Mouse (Mus musculus) layer of hippocampus, postnatal 36 days (tissue): ENCODE measurements around the gene Mrpl49. TPM values are rescaled to one million over a fixed set of nuclear protein-coding genes. Genes with fewer than 3 reads are reported as not detected.

Experiments used
- DNase-seq, 2 experiments: peaks; one replicate each; pipeline ENCODE4 v3.0.0; 2022
- microRNA-seq, 2 experiments: library from miRNA; unstranded; fragments of <30 nt; microRNA quantifications; one replicate each; pipeline ENCODE4 v1.2.0; 2021
- total RNA-seq, 2 experiments: library from RNA; stranded (reverse); gene quantifications; 2 replicates each; pipeline ENCODE4 v1.2.3; 2021

Mrpl49 gene
- total RNA-seq, 2 experiments from 2014 or later = 46.8 to 47.9 TPM

DNA sequence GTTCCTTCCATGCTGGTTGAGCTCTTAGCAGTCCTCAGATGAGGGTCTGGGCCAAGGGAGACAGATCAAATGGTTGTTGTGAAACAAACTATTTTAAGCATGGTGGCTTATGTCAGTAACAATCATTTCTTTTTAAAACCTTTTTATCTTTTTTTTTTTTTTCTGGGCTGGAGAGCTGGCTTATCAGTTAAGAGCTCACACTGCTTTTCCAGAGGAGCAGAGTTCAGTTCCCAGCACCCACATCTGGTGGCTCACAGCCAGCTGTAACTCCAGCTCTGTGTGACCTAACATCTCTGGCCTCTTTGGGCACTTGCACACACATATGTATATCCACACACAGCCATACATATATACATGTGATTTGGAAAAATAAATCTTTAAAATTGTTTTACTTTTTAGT lies 19.9 kb downstream of the Mrpl49 start:
- no peak for DNase-seq

DNA sequence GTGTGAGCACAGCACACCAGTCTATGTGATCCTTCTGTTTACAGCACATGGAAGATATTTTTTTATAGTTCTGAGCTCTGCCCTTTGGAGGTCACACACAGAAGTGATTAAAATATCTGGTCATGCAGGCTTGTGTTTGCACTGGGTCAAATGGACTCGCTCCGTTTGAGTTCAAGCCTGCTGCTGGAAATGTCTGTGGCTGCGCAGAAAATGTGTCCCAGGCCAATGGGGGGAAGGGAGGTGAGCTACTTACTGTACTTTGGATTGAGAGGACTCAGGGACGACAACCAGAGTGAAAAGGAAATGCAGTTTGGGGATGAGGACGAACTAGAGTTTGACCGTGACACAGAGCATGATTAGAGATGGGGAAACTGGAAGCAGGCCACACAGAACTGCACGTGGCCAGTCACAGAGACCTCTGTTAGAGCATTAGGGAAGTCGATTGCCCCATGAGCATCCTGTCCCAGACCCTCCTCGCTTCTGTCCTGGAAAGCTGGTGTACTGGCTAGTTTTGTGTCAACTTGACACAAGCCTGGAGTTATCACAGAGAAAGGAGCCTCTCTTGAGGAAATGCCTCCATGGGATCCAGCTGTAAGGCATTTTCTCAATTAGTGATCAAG lies 21.5 kb downstream of the Mrpl49 start:
- no peak for DNase-seq

DNA sequence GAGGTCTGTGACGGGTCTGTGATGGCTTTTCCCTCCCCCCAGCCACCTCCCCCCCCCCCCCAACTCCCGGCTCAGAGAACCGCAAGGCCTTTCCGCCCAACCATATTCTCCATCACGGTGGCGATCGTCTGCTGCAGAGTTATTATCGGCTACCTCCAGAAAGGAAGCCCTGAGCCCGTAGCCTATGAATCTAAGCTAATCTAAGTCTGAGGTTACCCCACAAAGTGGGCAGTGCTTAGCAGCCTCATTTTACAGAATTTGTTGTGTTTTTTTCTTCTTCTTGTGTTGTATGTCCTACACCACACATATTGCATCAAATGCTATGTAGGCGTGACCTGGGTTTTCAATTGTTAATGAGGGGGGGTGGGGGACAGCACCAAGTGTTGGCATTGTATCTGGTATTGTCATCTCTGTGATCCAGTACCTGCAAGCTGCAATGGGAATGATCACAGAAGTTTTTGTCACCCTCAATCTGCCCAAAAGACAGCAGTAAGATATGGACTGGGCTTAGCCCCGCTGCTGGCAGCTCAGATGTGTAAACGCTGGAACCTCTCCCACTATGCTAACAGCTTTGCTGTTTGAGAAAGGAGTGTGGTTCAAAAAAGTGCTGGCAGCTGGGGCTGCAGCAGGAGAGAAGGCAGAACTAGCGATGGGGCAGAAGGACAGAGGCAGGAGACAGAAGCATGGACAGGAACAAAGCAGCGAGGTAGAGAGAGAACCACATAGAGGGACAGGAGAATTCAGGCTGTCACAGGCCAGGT lies 26.9 kb downstream of the Mrpl49 start:
- no peak for DNase-seq

DNA sequence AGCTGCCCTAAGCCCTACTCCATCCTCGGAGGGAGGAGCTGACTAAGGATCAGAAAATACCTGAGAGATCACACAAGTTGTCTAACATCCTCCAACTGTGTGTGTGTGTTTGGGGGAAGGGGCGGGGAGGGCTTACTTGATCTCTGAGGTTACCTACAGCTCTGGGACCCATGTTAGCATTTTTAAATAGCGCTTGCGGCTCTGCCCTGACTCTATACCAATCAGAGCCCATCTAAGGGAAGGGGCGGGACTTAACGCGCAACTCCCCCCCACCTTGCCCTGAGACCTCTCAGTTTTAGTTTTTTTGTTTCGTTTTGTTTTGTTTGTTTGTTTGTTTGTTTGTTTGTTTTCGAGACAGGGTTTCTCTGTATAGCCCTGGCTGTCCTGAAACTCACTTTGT lies 28.2 kb downstream of the Mrpl49 start:
- DNase-seq = no peak

DNA sequence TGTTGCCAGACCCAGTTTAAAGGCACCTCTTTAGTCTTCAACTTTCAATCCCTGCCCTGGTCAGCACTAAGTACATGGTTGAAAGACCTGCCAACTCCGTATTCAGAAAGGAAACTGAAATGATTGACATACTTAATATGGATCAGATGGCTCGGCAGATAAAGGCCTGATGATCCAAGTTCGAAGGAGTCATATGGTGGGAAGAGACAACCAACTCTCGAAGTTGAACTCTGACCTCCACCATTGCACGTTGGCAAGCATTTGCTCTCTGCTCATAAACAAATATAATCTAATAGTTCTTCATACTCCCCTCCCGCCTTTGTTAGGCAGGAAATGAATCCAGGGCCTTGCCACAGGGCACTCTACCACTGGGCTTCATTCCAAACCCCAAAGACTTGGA lies 28.6 kb downstream of the Mrpl49 start:
- no peak for DNase-seq

DNA sequence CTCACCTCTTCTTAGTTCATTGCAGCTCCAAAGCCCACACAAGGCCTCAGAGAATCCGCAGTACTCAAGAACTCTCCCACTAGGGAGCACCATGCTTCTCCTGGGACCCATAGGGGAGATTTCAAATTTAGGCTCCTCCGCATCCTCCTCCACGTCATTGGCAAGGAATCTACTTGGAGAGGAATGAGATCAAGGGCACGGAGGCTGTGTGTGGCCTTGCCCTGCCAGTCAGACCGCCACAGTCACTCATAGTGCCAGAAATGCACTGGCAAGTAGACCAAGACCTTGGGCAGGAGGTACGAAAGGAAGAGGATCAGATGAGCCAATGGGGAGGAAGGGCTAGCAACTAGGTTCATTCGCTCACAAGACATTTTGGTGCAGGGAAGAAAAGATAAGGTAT lies 33.7 kb downstream of the Mrpl49 start:
- DNase-seq = no peak

DNA sequence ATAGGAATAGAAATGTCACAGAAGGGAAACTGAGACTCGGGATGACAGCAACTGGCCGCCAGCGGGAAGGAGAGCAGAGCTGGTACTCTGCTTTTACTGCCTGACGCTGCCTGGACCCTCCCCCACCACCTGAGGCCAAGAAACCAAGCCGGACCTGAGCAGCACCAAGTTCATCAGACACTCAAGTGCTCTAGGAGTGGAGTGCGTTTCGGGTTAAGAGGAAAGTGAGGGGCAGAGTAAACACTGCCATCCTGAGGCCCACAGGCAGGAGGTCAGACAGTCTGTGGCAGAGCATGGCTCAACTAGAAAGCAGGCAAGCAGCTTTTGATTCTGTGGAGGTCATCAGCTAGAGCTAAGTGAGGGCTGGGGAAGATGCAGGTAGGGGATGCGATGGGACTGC lies 34.5 kb downstream of the Mrpl49 start:
- no peak for DNase-seq

DNA sequence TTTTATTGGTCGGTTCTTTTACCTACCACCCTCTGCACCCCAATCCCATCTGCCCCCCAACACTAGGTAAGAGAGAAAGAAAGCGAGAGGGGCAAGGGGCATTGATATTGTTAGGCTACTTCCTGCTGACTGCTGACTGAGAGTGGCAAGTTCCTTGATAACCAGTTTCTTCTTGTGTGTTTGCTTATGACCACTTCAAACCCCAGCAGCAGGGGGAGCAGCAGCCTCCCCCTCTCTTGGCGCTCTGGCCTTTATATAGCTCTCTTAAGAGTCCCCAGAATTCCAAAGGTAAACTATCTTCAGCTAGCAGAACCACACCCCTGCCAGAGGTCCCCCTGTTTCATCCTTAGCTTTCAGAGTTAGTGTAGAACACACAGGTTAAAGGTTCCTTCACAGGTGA lies 37.3 kb downstream of the Mrpl49 start:
- no peak for DNase-seq

DNA sequence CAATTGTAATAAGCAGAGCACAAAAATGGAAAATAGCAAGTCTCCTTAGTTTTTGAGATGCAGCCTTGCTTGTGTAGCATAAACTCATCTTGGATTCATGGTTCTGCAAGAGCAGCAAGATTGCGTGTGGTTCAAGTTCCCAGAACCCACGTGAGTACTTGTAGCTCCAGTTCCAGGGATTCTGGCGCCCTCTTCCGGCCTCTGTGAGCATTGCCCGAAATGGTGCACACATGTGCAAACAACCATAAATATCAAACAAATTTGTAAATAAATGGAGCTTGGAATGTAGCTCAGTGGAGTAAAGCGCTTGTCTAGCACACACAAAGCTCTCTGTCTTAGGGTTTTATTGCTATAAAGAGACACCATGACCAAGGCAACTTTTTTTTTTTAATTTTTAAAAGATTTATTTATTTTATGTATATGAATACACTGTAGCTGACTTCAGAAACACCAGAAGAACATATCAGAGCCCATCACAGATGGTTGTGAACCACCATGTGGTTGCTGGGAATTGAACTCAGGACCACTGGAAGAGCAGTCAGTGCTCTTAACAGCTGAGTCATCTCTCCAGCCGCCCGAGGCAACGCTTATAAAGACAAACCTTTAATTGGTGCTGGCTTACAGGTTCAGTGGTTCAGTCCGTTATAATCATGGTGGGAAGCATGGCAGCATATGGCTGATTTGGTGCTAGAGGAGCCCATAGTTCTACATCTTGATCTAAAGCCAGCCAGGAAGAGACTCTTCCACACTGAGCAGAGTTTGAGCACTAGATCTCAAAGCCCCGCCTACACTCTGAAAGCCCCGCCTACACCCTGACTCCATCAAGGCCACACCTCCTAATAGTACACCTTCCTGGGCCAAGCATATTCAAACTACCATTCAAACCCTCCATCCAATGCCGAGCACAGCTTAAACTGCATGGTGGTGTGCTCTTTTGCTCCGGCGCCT lies 39.2 kb downstream of the Mrpl49 start:
- DNase-seq = peak; percentile 65 to 77

DNA sequence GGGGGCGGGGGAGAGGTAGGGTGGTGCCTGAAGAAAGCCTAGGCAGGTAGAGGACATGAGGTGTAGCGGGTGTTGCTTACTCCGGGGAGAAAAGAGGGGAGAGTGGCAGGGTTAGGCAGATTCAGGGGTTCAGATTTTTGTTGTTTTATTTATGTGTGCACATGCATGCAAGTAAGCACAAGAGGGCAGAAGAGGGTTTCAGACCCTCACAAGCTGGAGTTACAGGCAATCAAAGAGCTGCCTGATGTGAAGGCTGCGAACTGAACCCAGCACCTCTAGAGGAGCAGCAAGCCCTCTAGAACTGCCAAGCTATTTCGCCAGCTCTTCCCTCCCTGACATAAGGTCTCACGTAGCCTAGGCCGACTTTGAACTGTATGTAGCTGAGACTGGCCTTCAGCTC lies 41.1 kb downstream of the Mrpl49 start:
- peak in 1 of 2 experiments; percentile 5 for DNase-seq

DNA sequence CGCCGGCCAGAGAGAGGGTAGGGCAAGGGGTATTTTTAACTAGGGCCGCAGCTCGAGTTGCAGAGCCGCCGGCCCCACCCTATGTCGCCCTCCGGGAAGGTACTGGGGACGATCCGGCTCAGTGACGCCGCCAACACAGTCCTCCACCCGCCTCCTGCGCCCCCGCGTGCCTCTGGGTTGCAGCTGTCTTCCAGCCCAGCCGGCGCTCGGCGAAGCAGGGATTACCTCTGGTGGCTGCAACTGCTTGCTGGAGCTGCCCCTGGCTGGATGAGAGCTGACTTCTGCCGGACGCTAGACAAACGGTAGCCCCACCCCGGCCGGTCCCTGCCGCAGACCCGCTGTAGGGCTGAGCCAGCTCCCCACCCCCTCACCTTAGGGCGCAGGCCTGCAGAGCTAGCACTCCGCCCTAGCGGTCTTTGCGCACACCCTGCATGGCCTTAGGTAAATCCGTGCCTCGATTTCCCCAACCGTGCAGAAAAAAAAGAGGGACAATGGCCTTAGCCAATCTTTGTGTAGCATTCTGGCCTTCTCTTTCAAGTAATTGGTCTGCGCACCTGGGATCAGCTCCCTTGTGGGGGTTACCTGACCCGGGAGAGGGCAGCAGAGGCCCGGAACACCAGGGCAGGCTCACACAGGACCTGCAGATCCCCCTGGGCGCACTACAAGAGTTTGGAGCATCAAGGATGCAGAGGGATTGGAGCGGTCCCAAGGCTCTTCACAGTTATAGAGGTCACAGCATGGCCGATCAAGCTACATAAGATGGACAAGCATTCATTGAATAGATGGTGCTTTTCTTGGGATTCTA lies 41.9 kb downstream of the Mrpl49 start, which contains the start of gene Capn1:
TSS of gene Capn1 (minus strand) at position 387 of the 805 bp plus-strand sequence.
- DNase-seq = peak; percentile 60 to 72

DNA sequence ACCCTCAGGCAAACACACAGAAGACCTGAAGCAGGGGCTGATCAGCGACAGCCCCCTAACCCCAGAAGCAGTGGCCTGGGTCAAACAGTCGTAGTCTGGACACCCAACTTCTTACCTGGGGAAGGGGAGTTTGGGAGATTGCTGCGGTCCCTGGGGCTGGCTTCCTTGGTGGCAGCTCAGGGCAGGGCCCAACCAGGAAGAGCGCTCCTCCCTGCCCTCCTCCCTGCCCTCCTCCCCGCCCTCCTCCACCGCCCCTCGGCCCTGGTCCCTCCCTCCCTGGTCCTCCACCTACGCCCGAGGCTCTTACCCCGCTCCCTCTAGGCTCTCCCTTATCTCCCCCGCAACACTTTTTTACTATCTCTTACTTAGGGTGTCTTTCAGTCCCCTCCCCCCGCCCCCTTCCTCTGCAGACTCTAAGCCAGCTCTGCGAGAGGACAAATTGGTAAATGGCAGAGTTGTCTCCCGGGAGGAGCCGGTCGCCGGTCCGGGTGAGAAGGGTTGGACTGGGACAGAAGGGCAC lies 42.5 kb downstream of the Mrpl49 start:
- DNase-seq = no peak

DNA sequence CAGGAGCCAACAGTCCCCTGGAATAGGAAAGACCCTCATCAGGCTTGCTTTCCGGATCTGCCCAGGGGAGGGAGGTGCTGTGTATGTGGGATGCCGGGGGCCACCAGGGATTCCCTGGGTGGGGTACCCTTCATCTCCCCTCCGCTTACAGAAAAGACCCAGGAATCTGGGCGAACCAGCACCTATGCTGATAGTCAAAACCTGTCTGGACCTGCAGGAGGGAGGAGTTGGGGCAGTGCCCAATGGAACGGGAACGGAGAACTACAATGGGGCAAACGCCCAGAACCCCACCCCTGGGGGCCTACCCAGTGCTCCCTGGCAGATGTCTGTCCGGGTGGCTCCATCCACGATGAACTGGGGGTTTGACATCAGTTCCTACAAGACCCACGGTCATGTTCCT lies 43.9 kb downstream of the Mrpl49 start:
- DNase-seq = no peak

DNA sequence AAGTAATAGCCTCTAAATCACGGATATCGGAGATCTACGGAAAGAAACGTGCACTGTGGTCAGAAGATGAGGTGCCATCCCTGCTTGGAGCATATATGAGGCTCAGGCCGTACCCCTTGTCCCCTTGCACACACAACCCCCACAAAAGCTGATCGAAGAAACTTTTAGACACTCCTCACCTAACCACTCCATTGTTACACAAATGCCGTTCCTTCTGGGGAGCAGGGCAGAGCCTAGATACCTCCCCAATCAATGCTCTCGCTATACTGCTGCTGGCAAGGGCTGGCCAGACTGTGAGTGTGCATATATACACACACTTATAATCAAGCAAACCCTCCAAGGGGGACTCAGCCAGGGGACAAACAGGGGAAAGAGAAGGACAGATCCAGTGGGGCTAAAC lies 48.4 kb downstream of the Mrpl49 start:
- no peak for DNase-seq

DNA sequence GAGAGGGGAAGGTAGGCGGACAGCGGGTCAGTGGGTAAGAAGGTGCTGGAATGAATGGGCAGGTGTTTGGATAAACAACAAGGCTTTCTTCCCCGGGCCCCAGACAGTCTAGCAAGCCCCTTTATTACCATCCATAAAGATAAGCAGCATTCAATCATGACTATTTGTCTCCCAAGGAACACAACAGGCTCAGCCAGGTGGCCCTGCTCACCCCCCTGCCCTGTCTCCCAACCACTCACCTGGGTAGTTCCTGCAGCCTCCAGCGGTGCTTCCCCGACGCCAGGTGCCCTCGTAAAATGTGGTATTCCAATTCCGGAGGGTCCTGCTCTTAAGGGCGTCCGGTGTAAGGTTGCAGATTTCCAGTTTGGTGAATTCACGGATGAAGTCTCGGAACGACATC lies 50.6 kb downstream of the Mrpl49 start:
- no peak for DNase-seq

DNA sequence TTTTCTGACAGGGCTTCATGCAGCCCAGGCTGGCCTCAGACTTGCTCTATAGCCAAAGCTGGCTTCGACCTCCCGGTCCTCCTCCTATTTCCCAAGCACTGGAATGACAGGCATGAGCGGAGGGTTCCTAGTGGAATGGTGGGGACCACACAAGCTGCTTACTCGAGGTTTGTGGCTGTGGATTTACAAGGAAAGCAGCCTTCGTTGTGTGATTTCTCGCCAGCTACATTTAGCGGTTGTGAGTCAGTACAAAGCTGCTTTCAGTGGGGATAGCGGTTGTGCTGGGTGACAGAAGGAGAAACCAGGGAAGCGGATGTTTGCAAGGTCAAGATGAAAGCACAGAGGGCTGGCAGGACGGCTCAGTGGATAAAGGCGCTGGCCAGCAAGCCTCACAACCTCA lies 52.0 kb downstream of the Mrpl49 start:
- DNase-seq = no peak

Small RNA genes within 50 kb of the gene (microRNA-seq; reads per million reads assigned to microRNA genes)
- 1.5 to 2.8 reads per million in 2 experiments for gene Mir6988

Other genes with a start within 250 kb of the Mrpl49 start
- gene Frmd8, start 182.5 kb downstream of the Mrpl49 start, total RNA-seq = 10 to 100 TPM; 13.5 to 14.2 TPM
- 1 to 10 TPM; 2.5 to 2.7 TPM for gene Slc25a45, start 180.0 kb downstream of the Mrpl49 start, total RNA-seq
- 1 to 10 TPM; 1.9 to 2.2 TPM for gene Tigd3, start 163.6 kb downstream of the Mrpl49 start, total RNA-seq
- gene Dpf2, start 144.8 kb downstream of the Mrpl49 start, total RNA-seq = 100 to 1,000 TPM in 1 of 2 experiments, 10 to 100 TPM in 1; 92.0 to 108 TPM
- 1 to 10 TPM; 4.4 to 5.5 TPM for gene Cdc42ep2, start 133.0 kb downstream of the Mrpl49 start, total RNA-seq
- 1 to 10 TPM; 5.3 to 5.5 TPM for gene Pola2, start 93.6 kb downstream of the Mrpl49 start, total RNA-seq
- not detected for gene Slc22a20, start 71.6 kb downstream of the Mrpl49 start, total RNA-seq
- gene Capn1, start 41.9 kb downstream of the Mrpl49 start, total RNA-seq = 10 to 100 TPM; 20.5 to 26.0 TPM
- 10 to 100 TPM; 46.4 to 52.3 TPM for gene Syvn1, start 11.2 kb downstream of the Mrpl49 start, total RNA-seq
- gene Fau, start 59 bp upstream of the Mrpl49 start, total RNA-seq = 100 to 1,000 TPM; 676 to 701 TPM
- 10 to 100 TPM; 33.1 to 35.2 TPM for gene Znhit2, start 3.4 kb upstream of the Mrpl49 start, total RNA-seq
- gene Tm7sf2, start 10.6 kb upstream of the Mrpl49 start, total RNA-seq = 10 to 100 TPM; 26.4 to 34.2 TPM
- 10 to 100 TPM; 85.3 to 88.8 TPM for gene Vps51, start 19.4 kb upstream of the Mrpl49 start, total RNA-seq
- gene Tmem262, start 22.2 kb upstream of the Mrpl49 start, total RNA-seq = not detected
- 1 to 10 TPM; 1.5 to 1.6 TPM for gene Gm28374, start 24.5 kb upstream of the Mrpl49 start, total RNA-seq
- 10 to 100 TPM; 39.6 to 40.3 TPM for gene Zfpl1, start 27.2 kb upstream of the Mrpl49 start, total RNA-seq
- gene Cdca5, start 27.2 kb upstream of the Mrpl49 start, total RNA-seq = under 1 TPM; 0.17 to 0.43 TPM
- gene AC131692.1, start 36.6 kb upstream of the Mrpl49 start, total RNA-seq = not detected
- gene Naaladl1, start 48.0 kb upstream of the Mrpl49 start, total RNA-seq = under 1 TPM in 1 of 2 experiments, not detected in 1; 0.12 TPM
- 10 to 100 TPM; 14.7 to 14.9 TPM for gene Sac3d1, start 60.9 kb upstream of the Mrpl49 start, total RNA-seq
- gene Snx15, start 70.5 kb upstream of the Mrpl49 start, total RNA-seq = 10 to 100 TPM; 40.2 to 42.5 TPM
- gene Batf2, start 83.2 kb upstream of the Mrpl49 start, total RNA-seq = under 1 TPM; 0.28 to 0.60 TPM
- 10 to 100 TPM; 69.1 to 73.2 TPM for gene Arl2, start 83.8 kb upstream of the Mrpl49 start, total RNA-seq
- gene Majin, start 126.6 kb upstream of the Mrpl49 start, total RNA-seq = not detected
- gene Gpha2, start 168.6 kb upstream of the Mrpl49 start, total RNA-seq = not detected
- 100 to 1,000 TPM; 135 to 137 TPM for gene Ppp2r5b, start 178.1 kb upstream of the Mrpl49 start, total RNA-seq
- 10 to 100 TPM; 31.3 to 34.0 TPM for gene Atg2a, start 183.9 kb upstream of the Mrpl49 start, total RNA-seq
- 10 to 100 TPM; 72.8 to 82.2 TPM for gene Ehd1, start 218.9 kb upstream of the Mrpl49 start, total RNA-seq
- gene Cdc42bpg, start 248.7 kb upstream of the Mrpl49 start, total RNA-seq = 1 to 10 TPM; 4.3 to 6.9 TPM